Mouse (Mus musculus) forebrain, embryonic 14.5 days (tissue): ENCODE data around the gene Dapk2. TPM values are rescaled to one million over a fixed set of nuclear protein-coding genes. Genes with fewer than 3 reads are reported as not detected.
"Not testable (repeated sequence)": the region's sequence is repeated elsewhere in the genome, so short reads cannot be mapped to it uniquely, and the experiment has no call there.

Experiments
- ATAC-seq: fragments of 200-750 bp; cut with Nextera tagmentation; 2 replicates; pipeline ENCODE4 v1.8.0; 2017; ENCODE audit warnings: mild to moderate bottlenecking, moderate library complexity
- DNase-seq: peaks from one replicate; pipeline ENCODE4 v3.0.0-alpha.2; 2015; ENCODE audit warnings: low spot score
- H3K27ac ChIP-seq: fragments of 300-500 bp; sonication (generic); 2 replicates; pipeline ENCODE4 v1.5.1; 2014; ENCODE audit warnings: low read depth, mild to moderate bottlenecking, control low read depth, low read length, moderate library complexity
- H3K27me3 ChIP-seq: fragments of 300-500 bp; sonication (generic); replicated peaks from 2 replicates; pipeline ENCODE4 v1.6.1; 2014; ENCODE audit warnings: low read length, control low read depth, mixed read lengths; ENCODE audit not compliant: control insufficient read depth, insufficient read depth
- H3K36me3 ChIP-seq: fragments of 300-500 bp; sonication (generic); 2 replicates; pipeline ENCODE4 v1.6.1; 2014; ENCODE audit warnings: low read length, control low read depth; ENCODE audit not compliant: control insufficient read depth, insufficient read depth
- H3K4me1 ChIP-seq: fragments of 300-500 bp; sonication (generic); 2 replicates; pipeline ENCODE4 v1.6.1; 2014; ENCODE audit warnings: antibody characterized with exemption, low read length, control low read depth; ENCODE audit not compliant: control insufficient read depth, insufficient read depth
- H3K4me2 ChIP-seq: fragments of 300-500 bp; sonication (generic); 2 replicates; pipeline ENCODE4 v1.6.1; 2014; ENCODE audit warnings: mild to moderate bottlenecking, control low read depth, low read length
- H3K4me3 ChIP-seq: fragments of 300-500 bp; sonication (generic); 2 replicates; pipeline ENCODE4 v1.5.1; 2014; ENCODE audit warnings: low read depth, low read length, control low read depth
- H3K9ac ChIP-seq: fragments of 300-500 bp; sonication (generic); 2 replicates; pipeline ENCODE4 v1.6.1; 2014; ENCODE audit warnings: mild to moderate bottlenecking, low read length, control low read depth, moderate library complexity
- H3K9me3 ChIP-seq: fragments of 300-500 bp; sonication (generic); replicated peaks from 2 replicates; pipeline ENCODE4 v1.6.1; 2016; ENCODE audit warnings: low read length, control low read depth, mixed read lengths; ENCODE audit not compliant: control insufficient read depth
- WGBS: fragments of 180-500 bp; shearing (Covaris S2); extraction: QIAGEN DNeasy Blood & Tissue Kit; methylation state at CpG from one replicate; pipeline ENCODE4 v1.1.7; 2014; 5-methylcytosine and 5-hydroxymethylcytosine counted together
- polyA plus RNA-seq: library from polyadenylated mRNA; unstranded; fragments of >200 nt; fragmentation: Nextera tagmentation; extraction: Ambion mirVana; gene quantifications from 2 replicates; pipeline ENCODE4 v1.2.1, GENCODE M21; 2014

The Dapk2 gene
- polyA plus RNA-seq, 1 experiment from 2014 or later, result 2.3 TPM

DNA sequence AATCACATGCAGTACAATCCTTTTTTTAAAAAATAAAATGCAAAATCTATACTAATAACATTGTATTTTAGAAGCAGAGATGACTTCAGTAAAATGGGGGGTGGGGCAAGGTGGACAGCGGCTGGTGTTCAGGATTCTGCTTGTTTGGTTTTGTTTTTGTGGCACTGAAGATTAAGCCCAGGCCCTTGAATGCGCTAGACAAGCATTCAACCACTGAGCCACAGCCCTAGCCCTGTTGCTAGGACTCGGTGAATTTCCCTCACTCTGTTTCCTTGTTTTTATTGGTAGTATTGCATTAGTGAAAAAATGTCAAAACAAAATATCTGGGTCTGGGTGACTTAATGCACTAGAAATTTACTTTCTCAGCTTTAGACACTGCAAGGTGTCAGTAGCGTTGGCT lies 118.0 kb downstream of the Dapk2 start:
- Histone ChIP-seq H3K4me2 (peak overlapping the region; percentile 45; the same call in 1 of the 2 replicates), H3K9ac (no peak overlapping the region), H3K36me3 (no peaks in the 10 kb centered on the region), H3K9me3 (no peaks in the 10 kb centered on the region), H3K4me3 (no peak overlapping the region), H3K4me1 (peaks cover 15% of the 10 kb centered on the region), H3K27ac (no peak overlapping the region; the same call in 1 of the 2 replicates), H3K27me3 (no peaks in the 10 kb centered on the region)
- WGBS, result 15% methylated on average over 4 of the region's 4 CpGs
- peak; percentile 38 for DNase-seq
- 0 out of 2 replicates have a peak, but pooled peaks have one; percentile 40 for ATAC-seq

- H3K27ac ChIP-seq, result no peak overlapping the region
- H3K36me3 ChIP-seq, result no peaks in the 10 kb centered on the region
- peaks cover 15% of the 10 kb centered on the region for H3K4me1 ChIP-seq
- no peak overlapping the region for H3K9ac ChIP-seq
- no peak overlapping the region for H3K4me2 ChIP-seq
- H3K9me3 ChIP-seq, result no peaks in the 10 kb centered on the region
- DNase-seq (peak; percentile 4), ATAC-seq (no peak)
- no peaks in the 10 kb centered on the region for H3K27me3 ChIP-seq
- 32% methylated on average over 14 of the region's 14 CpGs for WGBS
- H3K4me3 ChIP-seq, result no peak overlapping the region
Measured at GRCm38 (mm10) chr9:66276697-66277385, 118.8 kb downstream of the Dapk2 start.

DNA sequence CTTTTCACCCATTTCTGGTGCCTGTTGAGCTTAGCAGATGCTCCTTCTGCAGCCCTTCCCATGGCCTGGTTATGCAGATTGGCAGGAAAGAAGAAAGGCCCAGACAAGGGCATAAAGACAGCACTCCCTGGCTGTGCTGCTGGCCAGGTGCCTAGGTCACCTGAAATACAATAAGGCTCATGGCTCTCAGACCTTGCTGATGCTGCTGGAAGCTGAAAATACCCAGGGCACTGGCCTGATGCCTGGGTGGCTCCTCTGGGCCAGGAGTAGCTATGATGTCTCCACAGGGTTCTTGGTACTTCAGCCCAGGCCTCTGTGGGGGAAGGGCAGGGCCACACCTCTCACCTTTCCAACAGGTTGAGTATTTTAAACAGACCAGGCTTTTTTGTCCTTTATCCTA lies 121.6 kb downstream of the Dapk2 start:
- no peaks in the 10 kb centered on the region for H3K9me3 ChIP-seq
- no peaks in the 10 kb centered on the region for H3K27me3 ChIP-seq
- H3K4me3 ChIP-seq, result no peak overlapping the region
- H3K27ac ChIP-seq, result no peak overlapping the region
- no peaks in the 10 kb centered on the region for H3K36me3 ChIP-seq
- H3K4me1 ChIP-seq, result peaks cover 10% of the 10 kb centered on the region
- H3K9ac ChIP-seq, result no peak overlapping the region
- ATAC-seq (no peak), DNase-seq (no peak)
- no peak overlapping the region for H3K4me2 ChIP-seq

DNA sequence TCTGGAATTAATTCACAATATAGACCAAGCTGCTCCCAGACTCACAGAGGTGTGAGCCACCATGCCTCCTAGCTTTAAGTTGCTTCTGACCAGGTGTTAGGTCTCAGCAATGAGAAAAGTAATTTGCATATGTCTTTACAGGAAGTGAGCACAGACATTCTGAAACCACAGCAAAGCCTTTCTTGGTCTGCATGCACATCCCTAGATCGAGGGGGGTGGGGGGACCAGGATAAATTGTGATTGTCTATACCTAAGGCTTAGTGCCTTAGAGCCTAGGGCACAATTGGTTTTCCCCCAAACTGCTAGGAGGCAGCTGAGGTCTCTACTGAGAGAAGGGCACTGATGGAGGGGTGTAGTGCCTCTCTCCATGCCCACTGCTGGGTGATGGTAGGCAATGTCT lies 122.5 kb downstream of the Dapk2 start:
- ATAC-seq, result no peak
- DNase-seq, result no peak
- Histone ChIP-seq H3K27ac (no peak overlapping the region), H3K27me3 (no peaks in the 10 kb centered on the region), H3K9me3 (no peaks in the 10 kb centered on the region), H3K4me2 (no peak overlapping the region), H3K4me1 (peaks cover 7% of the 10 kb centered on the region; the same call in 1 of the 2 replicates), H3K9ac (no peak overlapping the region), H3K4me3 (no peak overlapping the region), H3K36me3 (no peaks in the 10 kb centered on the region)
- 61% methylated on average over 1 of the region's 1 CpGs for WGBS

DNA sequence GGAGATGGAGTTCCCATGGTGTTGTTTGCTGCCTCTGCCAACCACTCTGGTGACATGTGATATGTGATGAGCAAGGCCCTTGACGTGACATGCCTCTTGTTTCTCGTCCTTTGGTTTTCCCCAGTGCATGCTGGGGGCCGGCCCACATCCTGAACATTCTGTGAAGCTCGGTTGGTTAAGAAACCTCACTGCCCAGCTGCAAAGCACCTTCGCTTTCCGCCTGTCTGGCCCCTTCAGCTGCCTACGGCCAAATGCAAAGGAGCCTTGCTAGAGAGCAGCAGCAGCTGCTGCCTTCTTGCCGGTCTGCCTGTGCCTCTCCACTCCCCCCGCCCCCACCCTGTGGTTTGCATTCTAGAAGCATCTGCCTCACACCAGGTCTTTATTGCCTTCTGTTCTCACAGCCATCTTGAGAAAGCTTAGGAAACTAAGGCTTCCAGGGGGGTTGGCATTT lies 123.5 kb downstream of the Dapk2 start:
- ATAC-seq, result no peak
- 62% methylated on average over 9 of the region's 9 CpGs for WGBS
- H3K27me3 ChIP-seq, result no peaks in the 10 kb centered on the region
- no peak overlapping the region for H3K4me3 ChIP-seq
- H3K9ac ChIP-seq, result no peak overlapping the region
- no peak for DNase-seq
- no peaks in the 10 kb centered on the region for H3K4me1 ChIP-seq
- H3K36me3 ChIP-seq, result no peaks in the 10 kb centered on the region
- no peaks in the 10 kb centered on the region for H3K9me3 ChIP-seq
- H3K4me2 ChIP-seq, result no peak overlapping the region
- no peak overlapping the region for H3K27ac ChIP-seq

GRCm38 (mm10) chr9:66282582-66282981 lies 124.6 kb downstream of the Dapk2 start:
- H3K27me3 ChIP-seq, result no peaks in the 10 kb centered on the region
- no peak overlapping the region for H3K27ac ChIP-seq
- DNase-seq (no peak), ATAC-seq (no peak)
- H3K4me3 ChIP-seq, result no peak overlapping the region
- H3K9me3 ChIP-seq, result no peaks in the 10 kb centered on the region
- WGBS, result 97% methylated on average over 1 of the region's 1 CpGs
- no peak overlapping the region for H3K4me2 ChIP-seq
- H3K4me1 ChIP-seq, result no peaks in the 10 kb centered on the region
- no peak overlapping the region for H3K9ac ChIP-seq
- no peaks in the 10 kb centered on the region for H3K36me3 ChIP-seq

DNA sequence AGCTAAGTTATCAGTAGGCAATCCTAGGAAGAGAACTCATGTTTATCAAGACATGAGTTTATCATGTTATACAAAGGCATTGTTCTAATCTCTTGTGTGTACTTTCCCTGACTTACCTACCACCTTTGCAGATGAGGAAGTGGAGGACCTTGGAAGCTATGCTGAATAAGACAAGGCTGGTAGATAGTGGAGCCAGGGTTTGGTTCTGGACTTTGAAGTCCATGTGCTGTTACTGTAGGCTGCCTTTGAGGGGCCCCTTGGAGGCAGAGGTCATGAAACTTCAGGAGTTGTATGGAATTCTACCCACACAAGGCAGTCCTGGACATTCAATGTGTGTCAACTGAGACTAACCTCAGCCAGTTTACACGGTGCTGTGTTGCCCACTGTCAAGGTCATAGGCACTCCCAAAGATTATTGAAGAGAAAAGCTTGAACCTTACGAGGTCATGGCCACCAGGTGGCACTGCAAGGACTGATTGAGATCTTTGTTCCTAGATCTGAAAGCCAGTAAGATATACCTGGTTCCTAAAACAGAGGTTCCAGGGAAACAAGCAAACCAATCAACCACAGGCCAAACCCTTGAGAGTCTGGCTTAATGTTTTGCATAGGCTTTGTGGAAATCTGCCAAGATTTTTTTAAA lies 125.7 kb downstream of the Dapk2 start:
- H3K27me3 ChIP-seq, result no peaks in the 10 kb centered on the region
- H3K4me1 ChIP-seq, result no peaks in the 10 kb centered on the region
- DNase-seq (peak; percentile 79), ATAC-seq (no peak; the same call in 1 of the 2 replicates)
- H3K4me2 ChIP-seq, result no peak overlapping the region
- no peak overlapping the region for H3K4me3 ChIP-seq
- no peaks in the 10 kb centered on the region for H3K9me3 ChIP-seq
- H3K27ac ChIP-seq, result no peak overlapping the region
- 14% methylated on average over 2 of the region's 2 CpGs for WGBS
- H3K36me3 ChIP-seq, result no peaks in the 10 kb centered on the region
- no peak overlapping the region for H3K9ac ChIP-seq

DNA sequence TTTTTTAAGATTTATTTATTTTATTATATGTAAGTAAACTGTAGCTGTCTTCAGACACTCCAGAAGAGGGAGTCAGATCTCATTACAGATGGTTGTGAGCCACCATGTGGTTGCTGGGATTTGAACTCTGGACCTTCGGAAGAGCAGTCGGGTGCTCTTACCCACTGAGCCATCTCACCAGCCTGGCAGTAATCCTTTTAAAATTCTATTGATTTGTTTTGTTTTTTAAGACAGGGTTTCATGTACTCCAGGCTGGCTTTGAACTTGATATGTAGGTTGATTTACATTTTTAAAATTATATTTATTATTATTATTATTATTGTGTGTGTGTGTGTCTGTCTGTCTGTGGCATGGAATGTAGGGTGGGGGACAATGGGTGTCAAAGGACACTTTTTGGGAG lies 127.2 kb downstream of the Dapk2 start:
- not testable (repeated sequence) for H3K4me3 ChIP-seq, ATAC-seq, H3K4me1 ChIP-seq, H3K27me3 ChIP-seq, H3K4me2 ChIP-seq, H3K27ac ChIP-seq, H3K36me3 ChIP-seq, H3K9me3 ChIP-seq, H3K9ac ChIP-seq, DNase-seq
- WGBS, result 93% methylated on average over 2 of the region's 2 CpGs

GRCm38 (mm10) chr9:66285901-66286300 lies 127.9 kb downstream of the Dapk2 start:
- Histone ChIP-seq H3K4me2 (no peak overlapping the region), H3K27me3 (no peaks in the 10 kb centered on the region), H3K9me3 (no peaks in the 10 kb centered on the region), H3K27ac (no peak overlapping the region), H3K4me1 (no peaks in the 10 kb centered on the region), H3K4me3 (no peak overlapping the region), H3K9ac (no peak overlapping the region), H3K36me3 (no peaks in the 10 kb centered on the region)
- no peak for ATAC-seq
- 64% methylated on average over 7 of the region's 7 CpGs for WGBS
- DNase-seq, result no peak
